Mouse (Mus musculus): ENCODE measurements around the gene Pla2g2e. TPM values are rescaled to one million over a fixed set of nuclear protein-coding genes. Genes with fewer than 3 reads are reported as not detected.

Gene Pla2g2e
- polyA plus RNA-seq, 1 experiment from 2014 or later = not detected

Other genes with a start within 250 kb of the Pla2g2e start
- 0.33 and 0.46 TPM in 2 replicates for gene Vwa5b1, start 242.1 kb upstream of the Pla2g2e start, polyA plus RNA-seq (2016; fragmentation: Nextera tagmentation; extraction: Ambion mirVana)
- gene Pla2g2c, start 153.2 kb upstream of the Pla2g2e start, polyA plus RNA-seq (2016; fragmentation: Nextera tagmentation; extraction: Ambion mirVana) = 0.62 and 0.70 TPM in 2 replicates
- 1.8 and 2.1 TPM in 2 replicates for gene Ubxn10, start 140.8 kb upstream of the Pla2g2e start, polyA plus RNA-seq (2016; fragmentation: Nextera tagmentation; extraction: Ambion mirVana)
- 0.47 and 0.62 TPM in 2 replicates for gene Pla2g2f, start 120.3 kb upstream of the Pla2g2e start, polyA plus RNA-seq (2016; fragmentation: Nextera tagmentation; extraction: Ambion mirVana)
- gene Pla2g2d, start 102.2 kb upstream of the Pla2g2e start, polyA plus RNA-seq (2016; fragmentation: Nextera tagmentation; extraction: Ambion mirVana) = 0.56 and 0.78 TPM in 2 replicates
- gene Pla2g5, start 14.5 kb upstream of the Pla2g2e start, polyA plus RNA-seq (2016; fragmentation: Nextera tagmentation; extraction: Ambion mirVana) = 0.22 and 0.37 TPM in 2 replicates
- gene Gm13030, start 4.0 kb upstream of the Pla2g2e start, polyA plus RNA-seq (2016; fragmentation: Nextera tagmentation; extraction: Ambion mirVana) = not detected in 2 replicates
- gene Otud3, start 36.0 kb downstream of the Pla2g2e start, polyA plus RNA-seq (2016; fragmentation: Nextera tagmentation; extraction: Ambion mirVana) = 2.1 and 3.0 TPM in 2 replicates
- not detected in 2 replicates for gene Rnf186, start 89.2 kb downstream of the Pla2g2e start, polyA plus RNA-seq (2016; fragmentation: Nextera tagmentation; extraction: Ambion mirVana)
- gene Tmco4, start 94.9 kb downstream of the Pla2g2e start, polyA plus RNA-seq (2016; fragmentation: Nextera tagmentation; extraction: Ambion mirVana) = 0.87 and 0.98 TPM in 2 replicates
- not detected in 2 replicates for gene Htr6, start 197.6 kb downstream of the Pla2g2e start, polyA plus RNA-seq (2016; fragmentation: Nextera tagmentation; extraction: Ambion mirVana)
- 8.7 and 14.8 TPM in 2 replicates for gene Nbl1, start 215.1 kb downstream of the Pla2g2e start, polyA plus RNA-seq (2016; fragmentation: Nextera tagmentation; extraction: Ambion mirVana)